Mouse (Mus musculus) layer of hippocampus, postnatal 25 days (tissue): ENCODE results near the gene Zc3h18. TPM values are rescaled to one million over a fixed set of nuclear protein-coding genes. Genes with fewer than 3 reads are reported as not detected.

Experiments
- DNase-seq, 2 experiments: peaks; one replicate each; pipeline ENCODE4 v3.0.0; 2022; ENCODE audit warnings: mixed read lengths in 2 of 2, low spot score in 1 of 2; ENCODE audit errors: extremely low spot score in 1 of 2
- total RNA-seq, 2 experiments: library from RNA; stranded (reverse); gene quantifications; 2 replicates each; pipeline ENCODE4 v1.2.3; 2021

The Zc3h18 gene
- total RNA-seq, 2 experiments from 2014 or later, result 32.8 to 38.5 TPM

GRCm38 (mm10) chr8:122383039-122383438 is 6.6 kb downstream of the Zc3h18 start:
- DNase-seq, result no peak

DNA sequence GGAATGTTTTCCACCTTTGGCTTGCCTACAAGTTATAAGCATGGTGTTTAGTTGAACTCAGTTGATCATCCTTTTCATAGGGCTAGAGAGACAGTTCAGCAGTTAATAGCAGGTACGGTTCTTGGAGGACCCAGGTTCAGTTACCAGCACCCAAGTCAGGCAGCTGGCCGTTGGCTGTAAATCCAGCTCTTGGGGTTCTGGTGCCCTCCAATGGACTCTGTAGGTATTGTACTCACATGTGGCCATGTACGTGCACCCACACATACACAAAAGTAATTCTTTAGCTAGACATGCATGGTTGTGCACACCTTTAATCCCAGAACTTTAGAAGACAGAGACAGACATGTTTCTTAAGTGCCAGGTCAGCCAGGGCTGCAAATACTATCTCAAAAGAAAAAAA is 12.9 kb downstream of the Zc3h18 start:
- DNase-seq, result no peak

GRCm38 (mm10) chr8:122390758-122391157 is 14.3 kb downstream of the Zc3h18 start:
- DNase-seq, result no peak

- no peak for DNase-seq
These were observed 17.3 kb downstream of the Zc3h18 start for GRCm38 (mm10) chr8:122393717-122394116.

DNA sequence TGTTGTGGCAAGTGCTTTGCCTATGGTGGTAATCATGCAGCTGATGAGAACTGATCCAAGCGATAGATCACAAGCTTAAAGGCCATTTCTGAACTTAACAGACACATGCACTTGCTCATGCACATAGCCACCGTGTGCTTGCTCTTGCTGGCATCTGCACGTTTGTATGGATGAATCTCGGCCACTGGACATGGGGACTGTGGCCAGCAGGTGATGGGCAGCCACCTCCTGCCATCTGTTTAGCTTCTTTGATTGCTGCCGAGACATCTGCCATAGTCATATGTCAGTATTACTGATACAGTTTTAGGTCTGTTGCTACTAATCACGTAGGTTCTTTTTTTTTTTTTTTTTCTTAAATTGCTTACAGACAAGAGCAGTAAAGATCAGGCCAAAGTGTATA is 18.9 kb downstream of the Zc3h18 start:
- no peak for DNase-seq

DNA sequence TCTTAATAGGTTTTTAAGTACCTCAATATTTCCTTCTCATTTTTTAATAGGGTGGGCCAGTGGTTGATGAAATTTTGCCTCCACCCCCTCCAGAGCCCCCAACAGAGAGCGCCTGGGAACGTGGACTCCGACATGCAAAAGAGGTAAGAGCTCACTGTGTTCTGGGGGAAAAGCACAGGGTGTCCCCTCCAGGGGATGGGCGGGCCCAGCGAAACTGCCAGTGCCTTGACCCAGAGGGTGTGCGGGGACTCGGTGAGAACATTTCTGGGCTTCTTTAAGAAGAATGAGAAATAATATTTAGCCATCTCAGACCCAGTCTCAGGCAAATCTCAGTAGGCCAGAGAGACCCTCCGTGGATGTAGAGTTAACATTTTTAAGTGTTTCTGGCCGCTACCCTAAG is 21.8 kb downstream of the Zc3h18 start:
- DNase-seq, result no peak

DNA sequence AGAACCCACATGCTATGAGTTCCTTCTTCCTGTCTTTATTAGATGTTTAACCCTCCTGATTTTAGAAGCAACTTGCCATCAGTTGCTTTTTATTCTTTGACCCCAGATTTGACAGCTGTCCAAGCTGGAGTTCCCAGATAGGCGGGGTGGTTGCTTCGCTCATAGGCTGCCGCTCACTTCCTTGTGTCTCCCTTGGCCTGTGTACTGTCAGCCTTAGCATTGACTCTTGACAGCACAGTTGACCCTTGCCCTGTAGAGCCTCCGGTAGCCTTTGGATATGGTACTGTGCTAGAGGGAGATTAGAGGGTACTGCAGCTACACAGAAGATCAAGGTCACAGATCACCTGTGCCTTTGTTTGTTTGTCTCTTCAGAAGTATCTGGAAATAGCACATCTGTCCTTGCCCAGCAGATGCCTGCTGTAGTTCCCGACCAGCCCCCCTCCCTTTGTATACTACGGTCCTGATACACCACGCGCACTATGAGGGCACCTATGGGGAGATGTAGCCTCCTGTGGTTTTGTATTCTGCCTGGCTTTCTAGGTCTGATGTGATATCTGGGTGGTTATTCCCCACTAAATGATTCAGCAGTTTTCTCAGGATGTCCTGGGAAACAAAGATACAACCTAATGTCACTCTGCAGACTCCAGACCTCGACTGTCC is 28.9 kb downstream of the Zc3h18 start:
- DNase-seq, result no peak

- DNase-seq, result no peak
These were observed 31.3 kb downstream of the Zc3h18 start for GRCm38 (mm10) chr8:122407678-122408077.

DNA sequence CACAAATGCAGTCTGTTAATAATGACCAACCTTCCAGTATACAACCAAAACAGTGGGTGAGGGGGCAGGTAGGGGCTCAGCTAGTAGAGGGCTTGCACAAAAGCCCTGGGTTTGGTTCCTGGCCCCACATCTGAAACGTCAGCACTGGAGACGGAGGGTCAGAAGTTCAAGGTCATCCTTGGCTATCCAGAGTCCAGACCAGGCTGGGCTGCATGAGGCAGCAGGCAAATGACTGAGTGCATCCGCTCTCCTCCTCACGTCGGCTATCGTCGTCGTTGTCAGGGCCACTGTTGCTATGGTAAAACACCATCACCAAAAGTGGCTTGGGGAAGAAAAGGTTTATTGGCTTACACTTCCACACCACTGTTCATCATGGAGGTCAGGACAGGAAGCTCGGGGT is 37.9 kb downstream of the Zc3h18 start:
- no peak for DNase-seq

DNA sequence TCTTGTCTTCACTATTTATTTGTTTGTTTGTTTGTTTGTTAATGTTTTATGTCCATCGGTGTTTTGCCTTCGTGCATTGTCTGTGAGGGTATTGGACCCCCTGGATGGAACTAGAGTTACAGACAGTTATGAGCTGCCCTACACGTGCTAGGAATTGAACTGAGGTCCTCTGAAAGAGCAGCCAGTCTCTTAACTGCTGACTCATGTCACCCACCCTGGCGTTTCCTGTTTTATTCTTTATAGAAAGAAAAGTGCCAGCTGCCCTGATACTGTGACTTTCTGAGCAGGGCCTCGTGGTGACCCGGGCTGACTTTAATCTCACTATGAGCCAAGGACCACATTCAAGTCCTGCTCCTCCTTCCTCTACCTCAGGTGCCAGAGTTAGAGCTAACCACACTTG is 39.1 kb downstream of the Zc3h18 start:
- DNase-seq, result no peak

DNA sequence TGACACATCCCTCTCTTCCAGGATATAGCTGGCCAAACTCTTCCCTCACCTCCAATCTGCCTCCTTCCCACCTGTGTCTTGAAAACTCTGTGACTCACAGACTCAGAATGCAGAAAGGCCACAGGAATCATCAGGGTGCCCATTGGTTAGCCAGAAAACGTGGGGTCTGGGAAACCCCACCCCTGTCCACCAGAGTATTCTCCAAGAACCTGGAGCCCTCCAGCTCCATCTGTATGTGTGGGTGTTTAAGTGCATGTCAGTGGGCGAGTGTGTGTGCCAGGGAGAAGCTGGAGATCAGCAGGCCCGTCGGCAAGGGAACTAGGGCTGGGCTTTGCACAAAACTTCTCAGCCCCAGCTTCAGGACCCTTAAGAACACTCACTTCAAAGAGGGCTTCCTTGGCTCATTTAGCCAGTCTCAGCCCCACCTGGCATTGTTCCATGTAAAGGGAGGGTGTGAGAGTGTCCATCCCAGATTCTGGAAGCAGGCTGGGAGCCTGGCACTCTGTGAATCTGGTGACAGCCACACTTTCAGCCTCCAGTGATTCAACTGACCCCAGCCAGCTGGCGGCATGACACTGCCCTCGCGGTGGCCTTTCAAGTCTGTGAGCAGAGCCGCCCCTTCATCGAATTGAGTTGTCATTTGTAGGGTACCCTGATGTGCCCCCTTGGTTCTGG is 43.6 kb downstream of the Zc3h18 start:
- DNase-seq, result peak in 1 of 2 experiments; percentile 20

GRCm38 (mm10) chr8:122421376-122422070 is 45.1 kb downstream of the Zc3h18 start, which contains the start of gene Il17c:
Gene Il17c (plus strand): TSS chr8:122422020.
- no peak for DNase-seq

DNA sequence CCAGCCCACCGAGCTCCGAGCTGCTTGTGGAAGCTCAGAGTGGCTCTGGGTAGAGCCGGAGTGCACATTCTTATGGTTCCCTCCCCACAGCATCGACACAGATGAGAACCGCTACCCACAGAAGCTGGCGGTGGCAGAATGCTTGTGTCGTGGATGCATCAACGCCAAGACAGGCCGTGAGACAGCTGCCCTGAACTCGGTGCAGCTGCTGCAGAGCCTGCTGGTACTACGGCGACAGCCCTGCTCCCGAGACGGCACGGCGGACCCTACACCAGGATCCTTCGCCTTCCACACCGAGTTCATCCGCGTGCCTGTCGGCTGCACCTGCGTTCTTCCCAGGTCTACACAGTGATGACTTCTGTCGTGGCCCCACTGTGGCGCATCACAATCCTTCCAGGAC is 46.8 kb downstream of the Zc3h18 start:
- DNase-seq, result no peak

DNA sequence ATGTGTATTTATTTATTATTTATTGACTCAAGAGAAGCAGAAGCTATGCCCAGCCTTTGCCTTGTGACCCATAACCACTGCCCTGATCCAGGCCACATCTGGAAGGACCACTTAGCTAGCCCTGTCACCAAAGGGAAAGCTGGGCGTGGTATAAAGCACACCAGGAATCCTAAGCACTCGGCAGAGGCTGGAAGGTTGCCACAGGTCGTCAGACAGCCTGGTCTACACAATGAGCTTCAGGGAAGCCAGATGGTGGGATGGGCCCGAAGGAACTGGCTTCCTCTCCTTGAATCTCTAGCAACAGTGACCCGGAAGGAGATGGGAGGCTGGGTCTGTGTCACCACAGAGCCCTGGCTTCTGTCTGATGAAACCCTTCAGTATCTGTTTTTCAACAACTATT is 47.2 kb downstream of the Zc3h18 start:
- no peak for DNase-seq

- DNase-seq, result no peak
These were observed 49.7 kb downstream of the Zc3h18 start for GRCm38 (mm10) chr8:122426145-122426544.

DNA sequence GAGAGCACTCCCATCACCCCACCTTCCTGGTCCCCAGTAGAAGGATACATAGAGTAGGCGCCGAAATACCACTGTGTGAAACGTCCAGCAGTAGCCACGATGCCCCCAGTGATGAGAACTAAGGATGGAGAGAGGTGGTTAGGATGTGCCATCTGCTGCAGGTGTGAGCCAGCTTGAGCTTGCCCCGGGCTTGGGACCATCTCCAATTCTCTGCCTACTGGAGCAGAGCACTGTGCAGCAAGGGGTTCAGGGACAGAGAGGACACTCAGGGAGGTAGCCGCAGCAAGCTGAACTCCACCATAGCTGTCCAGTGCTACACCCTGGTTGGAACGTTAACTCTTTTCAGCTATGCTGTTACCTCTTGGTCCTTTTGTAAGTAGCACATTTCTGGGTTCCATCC is 51.2 kb downstream of the Zc3h18 start:
- DNase-seq, result no peak

DNA sequence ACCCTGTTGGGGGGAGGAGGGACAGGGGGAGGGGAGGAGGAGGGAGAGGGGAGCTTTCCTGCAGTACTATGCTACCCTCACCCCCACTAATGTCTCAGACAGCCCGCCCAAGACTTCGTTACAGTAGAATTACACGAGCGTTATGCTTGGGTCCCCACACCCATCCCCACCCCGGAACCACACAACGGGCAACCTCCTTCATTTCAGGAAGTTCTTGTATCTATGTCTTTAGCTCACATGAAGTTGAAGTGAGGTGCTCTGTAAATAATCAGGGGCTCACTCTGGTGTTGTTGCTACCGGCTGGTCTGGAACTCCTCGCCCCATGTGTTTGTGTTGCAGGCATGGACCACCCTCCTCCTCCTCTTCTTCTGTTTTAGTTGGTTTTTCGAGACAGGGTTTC is 51.8 kb downstream of the Zc3h18 start:
- DNase-seq, result no peak

DNA sequence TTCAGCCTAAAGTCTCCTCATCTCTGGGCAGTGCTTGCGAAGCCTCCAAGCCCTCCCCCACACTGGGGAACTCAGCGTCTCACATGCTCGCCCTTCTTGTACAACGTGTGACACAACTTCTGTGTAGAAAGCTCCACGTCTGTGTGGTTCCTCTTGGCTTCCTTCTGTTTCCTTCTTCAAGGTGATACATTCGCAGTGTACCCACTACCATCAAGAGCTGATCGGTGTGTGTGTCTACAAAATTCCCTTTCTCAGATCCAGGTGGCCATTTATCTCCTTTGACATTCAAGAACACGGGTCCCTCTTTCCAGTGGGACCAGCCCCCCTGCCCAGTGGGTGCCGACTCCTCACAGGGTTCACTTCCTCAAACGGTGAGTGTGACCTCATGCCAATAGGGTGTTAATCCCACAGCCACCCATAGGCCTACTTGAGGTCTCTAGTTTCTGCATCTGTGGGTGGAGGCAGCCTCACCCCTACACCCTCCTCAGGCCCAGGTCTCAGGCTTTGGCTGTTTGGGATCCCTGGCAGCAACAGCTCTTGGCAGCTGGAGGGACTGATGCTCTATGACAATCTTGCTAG is 53.7 kb downstream of the Zc3h18 start:
- no peak for DNase-seq

- no peak for DNase-seq
These were observed 54.2 kb downstream of the Zc3h18 start for GRCm38 (mm10) chr8:122430646-122431045.

GRCm38 (mm10) chr8:122431694-122432442 is 55.5 kb downstream of the Zc3h18 start:
- no peak for DNase-seq
